Mouse (Mus musculus) heart, postnatal 36 days (tissue): ENCODE results near the gene Dpf1. TPM values are rescaled to one million over a fixed set of nuclear protein-coding genes. Genes with fewer than 3 reads are reported as not detected.
A peak's percentile ranks its signal among the peaks of the same experiment; 100 is the strongest.

ENCODE experiments used
- DNase-seq, 2 experiments: peaks; one replicate each; pipeline ENCODE4 v3.0.0; 2021 to 2022
- intact Hi-C: fragments of 180-260 bp; cut with DNase I; formaldehyde crosslinking; loops from one replicate; pipeline ENCODE4 v1.15.1; 2025
- total RNA-seq, 2 experiments: library from RNA; stranded (reverse); gene quantifications; 2 replicates each; pipeline ENCODE4 v1.2.3; 2021

The Dpf1 gene
- under 1 TPM; 0.44 to 0.51 TPM for total RNA-seq

DNA sequence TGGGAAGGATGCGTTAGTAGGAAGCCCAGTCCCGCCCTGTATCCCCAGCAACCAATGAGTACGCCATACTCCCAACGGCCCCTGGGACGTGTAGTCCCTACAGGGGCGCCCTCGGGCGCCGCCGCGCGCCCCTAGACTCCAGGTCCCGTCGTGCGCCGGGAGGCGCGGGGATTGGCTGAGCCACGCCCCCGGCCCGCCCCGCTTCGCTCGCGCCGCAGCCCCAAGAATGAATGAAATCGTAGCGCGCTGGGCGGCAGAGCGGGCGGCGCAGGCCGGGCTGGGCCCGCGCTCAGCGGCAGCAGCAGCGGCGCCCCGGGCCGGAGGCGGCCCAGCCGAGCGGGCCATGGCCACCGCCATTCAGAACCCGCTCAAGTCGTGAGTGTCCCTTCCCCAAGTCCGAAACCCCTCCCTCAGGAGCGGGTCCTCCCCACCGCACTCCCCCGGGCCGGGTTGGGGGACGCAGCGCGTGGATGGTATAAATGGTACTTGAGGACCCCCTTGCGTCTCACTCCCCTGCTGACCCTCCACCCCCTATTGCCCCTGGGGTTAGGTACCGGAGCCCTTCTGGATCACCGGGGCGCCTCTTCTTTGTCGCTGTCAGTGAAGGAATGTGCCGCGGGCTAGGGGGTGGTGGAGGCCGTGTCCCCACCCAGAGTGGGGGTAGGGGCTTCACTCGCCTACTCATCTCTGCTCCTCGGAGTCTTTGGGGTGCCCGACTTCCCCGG is at the start of gene Dpf1:
Gene Dpf1 (plus strand): TSS at position 214 of the 725 bp plus-strand sequence.
- peak; percentile 55 to 64 for DNase-seq
- intact Hi-C loops: loop anchor here (10.0 kb wide), 1 partner anchor 559 kb away; the partner anchor contains the start of genes Mrps12 and Sars2

GRCm38 (mm10) chr7:29255875-29256274 is 47.9 kb upstream of the Dpf1 start:
- no peak for DNase-seq
- intact Hi-C loops: no loop called here

GRCm38 (mm10) chr7:29257368-29257767 is 46.4 kb upstream of the Dpf1 start:
- intact Hi-C loops: no loop called here
- DNase-seq: no peak

DNA sequence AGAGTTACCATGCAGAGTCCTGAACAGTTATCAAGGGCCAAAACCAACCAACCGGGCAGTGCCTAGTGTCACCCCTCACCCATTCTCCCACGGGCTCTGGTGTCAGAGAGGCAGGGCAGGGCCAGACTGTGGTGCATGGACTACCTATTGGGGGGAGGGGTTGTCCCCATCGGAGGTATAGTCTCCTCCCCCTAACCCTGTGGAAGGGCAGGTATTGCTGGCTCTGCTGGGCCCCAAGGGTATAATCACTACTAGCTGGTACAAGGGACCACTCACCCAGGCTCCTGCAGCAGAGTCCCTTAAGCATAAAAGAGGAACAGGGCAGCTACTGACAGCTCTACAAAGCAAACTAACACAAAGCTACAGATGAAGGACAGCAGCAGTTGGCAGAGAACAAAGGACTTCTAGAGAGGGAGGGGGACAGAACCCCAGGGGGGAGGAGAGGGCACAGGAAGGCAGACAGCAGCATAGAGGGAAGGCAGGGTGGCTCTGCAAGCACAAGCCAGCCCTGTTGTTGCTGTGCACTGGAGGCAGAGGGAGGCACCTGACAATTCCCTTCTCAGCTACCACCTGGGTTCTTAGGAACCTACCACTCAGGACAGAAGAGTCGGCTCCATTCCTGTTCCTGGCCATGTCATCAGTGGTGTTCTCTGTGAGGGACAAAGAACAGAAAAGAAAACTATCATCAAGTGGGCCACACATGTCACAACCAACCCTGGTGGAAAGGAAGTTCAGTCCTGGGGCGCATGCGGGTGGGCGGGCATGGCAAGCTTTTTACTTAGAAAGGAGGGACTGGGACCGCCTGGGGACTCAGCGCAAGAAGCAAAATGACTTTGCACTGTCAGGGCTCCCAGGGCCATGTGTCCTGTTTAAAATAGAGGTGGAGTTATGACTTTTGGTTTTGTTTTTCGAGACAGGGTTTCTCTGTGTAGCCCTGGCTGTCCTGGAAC is 43.7 kb upstream of the Dpf1 start:
- DNase-seq: no peak
- intact Hi-C loops: no loop called here

- intact Hi-C loops: no loop called here
- no peak for DNase-seq
These were observed 41.6 kb upstream of the Dpf1 start for GRCm38 (mm10) chr7:29262151-29262550.

- DNase-seq: no peak
- intact Hi-C loops: no loop called here
These were observed 39.9 kb upstream of the Dpf1 start for GRCm38 (mm10) chr7:29263831-29264230.

DNA sequence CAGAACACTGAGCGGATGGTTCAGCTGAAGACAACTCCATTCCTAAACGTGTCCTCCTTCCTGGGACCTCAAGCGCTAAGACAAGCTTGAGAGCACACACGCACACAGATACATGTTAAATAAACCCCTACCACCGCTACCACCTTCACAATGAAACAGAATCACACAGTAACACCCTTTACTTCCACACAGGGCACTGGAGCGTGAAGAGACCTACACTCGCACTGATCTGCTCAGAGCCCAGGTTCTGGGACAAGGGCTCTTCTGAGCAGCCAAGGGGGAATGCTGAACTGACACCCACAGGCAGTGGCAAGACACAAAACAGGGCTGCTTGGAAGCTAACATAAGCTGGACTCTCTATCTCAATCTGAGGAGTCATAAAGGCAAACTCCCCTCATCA is 38.1 kb upstream of the Dpf1 start:
- no peak for DNase-seq
- intact Hi-C loops: no loop called here

DNA sequence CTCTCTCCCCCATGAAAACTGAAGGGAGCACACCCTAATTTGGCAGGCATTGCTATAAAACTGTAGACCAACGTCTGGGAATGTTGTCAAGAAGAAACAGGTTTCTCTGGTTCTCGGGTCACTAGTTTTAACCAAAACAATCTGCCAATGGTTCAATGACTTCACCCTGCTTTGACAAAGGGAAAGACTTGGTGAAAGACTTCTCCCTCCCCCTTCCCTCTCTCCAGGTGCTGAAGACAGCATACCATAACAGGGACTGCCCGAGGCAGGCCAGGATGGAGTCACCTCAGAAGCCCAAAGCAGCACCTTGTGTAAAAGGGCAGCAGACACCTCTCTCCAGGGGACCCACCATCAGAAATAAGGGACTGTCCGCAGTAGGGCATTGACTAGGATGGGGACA is 36.8 kb upstream of the Dpf1 start:
- intact Hi-C loops: no loop called here

DNA sequence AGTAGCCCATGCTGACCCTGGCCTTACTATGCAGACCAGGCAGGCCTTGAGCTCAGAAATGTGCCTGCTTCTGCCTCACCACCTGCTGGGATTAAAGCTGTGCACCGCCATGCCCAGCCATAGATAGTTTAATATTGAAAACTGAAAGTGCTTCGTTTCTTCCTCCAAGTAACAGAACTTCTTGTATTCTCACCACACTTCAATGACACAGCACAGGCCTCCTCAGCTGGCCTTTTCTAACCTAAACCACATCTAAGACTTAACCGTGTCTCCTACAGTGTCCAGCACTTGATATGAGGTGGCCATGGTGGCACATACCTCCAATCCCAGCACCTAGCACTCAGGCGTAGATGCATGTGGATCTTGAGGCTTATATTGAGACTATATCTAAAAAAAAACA is 33.3 kb upstream of the Dpf1 start:
- intact Hi-C loops: no loop called here
- DNase-seq: no peak

More for the DNA sequence above, 36.8 kb upstream of the Dpf1 start:
- DNase-seq: no peak

GRCm38 (mm10) chr7:29271687-29272465 is 31.9 kb upstream of the Dpf1 start:
- intact Hi-C loops: no loop called here
- DNase-seq: peak in 1 of 2 experiments; percentile 15

- DNase-seq: no peak
- intact Hi-C loops: no loop called here
These were observed 27.0 kb upstream of the Dpf1 start for GRCm38 (mm10) chr7:29276715-29277114.

DNA sequence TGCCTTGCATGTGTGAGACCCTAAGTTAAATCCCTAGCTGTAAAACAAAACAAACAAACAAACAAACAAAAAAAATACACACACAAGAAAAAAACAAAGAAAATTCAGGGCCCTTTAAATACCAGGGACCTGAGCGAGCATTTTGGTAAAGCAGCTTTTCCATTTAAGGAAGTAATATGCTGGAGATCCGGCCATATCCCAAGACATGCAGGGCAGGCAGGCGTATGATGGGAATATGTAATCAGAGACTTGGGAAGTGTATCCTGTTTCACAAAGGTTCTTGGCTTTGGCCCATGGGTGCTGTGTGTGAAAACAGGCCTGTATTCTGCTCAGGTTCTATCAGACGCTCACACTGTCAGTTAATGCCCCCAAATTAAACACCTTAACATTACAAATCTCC is 26.2 kb upstream of the Dpf1 start:
- no peak for DNase-seq
- intact Hi-C loops: no loop called here

DNA sequence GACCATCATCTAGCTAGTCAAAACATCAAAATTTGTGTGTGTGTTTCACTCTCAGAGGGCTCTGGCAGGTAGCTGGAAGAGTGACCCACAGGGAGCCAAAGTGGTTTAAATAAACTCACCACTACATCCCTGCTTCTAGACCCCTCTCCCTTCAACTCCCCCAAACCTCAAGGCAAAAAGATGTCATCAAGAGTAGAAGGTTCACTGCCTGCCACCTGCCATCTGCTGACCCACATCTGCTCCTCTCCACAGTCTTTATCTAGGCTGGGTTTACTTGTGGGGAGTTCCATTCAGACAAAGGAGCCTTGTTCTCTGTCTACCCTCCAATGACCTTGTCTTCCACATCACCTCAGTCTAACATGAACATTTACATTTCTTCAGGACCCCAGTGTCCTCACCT is 24.5 kb upstream of the Dpf1 start:
- DNase-seq: no peak
- intact Hi-C loops: no loop called here

DNA sequence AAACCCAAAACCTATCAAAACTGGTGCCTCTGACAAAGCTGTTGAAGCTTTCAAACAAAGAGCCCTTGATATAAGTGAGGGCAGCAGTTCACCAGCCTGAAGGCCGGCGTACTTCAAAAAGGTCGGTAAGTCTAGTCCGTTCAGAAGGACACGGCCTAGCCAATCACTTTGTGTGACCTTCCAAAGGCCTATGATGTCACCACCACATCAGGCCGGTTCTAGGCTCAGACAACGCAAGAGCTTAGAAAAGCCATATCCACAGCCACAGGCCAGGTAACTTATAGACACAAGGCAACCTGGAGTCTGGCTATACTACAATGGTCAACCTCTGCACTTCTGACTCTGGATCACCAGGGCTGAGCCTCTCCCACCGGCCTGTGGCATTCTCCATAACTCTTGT is 23.8 kb upstream of the Dpf1 start:
- intact Hi-C loops: no loop called here
- DNase-seq: no peak

GRCm38 (mm10) chr7:29280801-29281200 is 22.9 kb upstream of the Dpf1 start:
- no peak for DNase-seq
- intact Hi-C loops: no loop called here

DNA sequence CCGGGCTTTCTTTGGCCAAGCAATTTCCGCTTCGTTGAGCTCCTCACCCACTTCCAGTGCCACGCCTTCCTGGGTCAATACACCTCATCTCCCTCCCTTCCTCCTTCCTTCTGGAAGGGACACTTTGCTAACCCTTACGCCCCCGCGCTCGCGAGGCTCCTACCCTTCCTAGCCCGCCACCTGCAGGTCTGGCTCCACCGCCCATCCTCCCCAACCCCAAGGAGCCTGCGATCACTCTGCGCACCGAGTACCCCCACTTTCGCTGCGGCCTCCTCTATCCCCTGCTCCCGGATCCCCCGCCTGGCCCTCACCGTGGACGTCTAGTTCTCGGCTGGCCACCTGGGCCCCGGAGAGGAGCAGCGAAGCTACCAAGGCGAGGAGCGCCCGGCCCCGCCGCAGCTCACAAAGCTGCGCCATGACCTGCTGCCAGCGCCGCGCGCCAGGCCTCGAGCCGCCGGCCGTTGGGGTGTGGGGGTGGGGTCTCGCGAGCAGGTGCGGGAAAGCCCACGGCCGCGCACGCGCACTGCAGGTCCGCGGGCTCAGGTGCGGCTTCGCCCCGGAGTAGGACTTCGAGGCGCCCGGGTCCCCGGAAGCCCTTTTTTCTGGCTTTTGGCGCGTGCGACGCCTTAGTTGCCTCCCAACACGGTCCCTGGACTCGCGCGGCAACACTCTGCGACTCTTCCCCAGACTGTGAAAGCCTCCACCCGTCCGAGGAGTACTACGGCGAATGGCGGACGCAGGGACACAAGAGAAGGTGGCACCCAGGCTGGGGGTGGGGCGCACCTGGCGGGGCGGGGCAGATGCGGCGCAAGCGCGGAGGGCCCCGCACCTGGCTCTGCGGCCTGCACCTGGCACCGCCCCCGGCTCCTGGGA is 22.3 kb upstream of the Dpf1 start, which contains the start of gene Spint2:
Gene Spint2 (minus strand): TSS at position 712 of the 873 bp plus-strand sequence.
- peak; percentile 53 to 55 for DNase-seq
- intact Hi-C loops: no loop called here

GRCm38 (mm10) chr7:29282074-29282554 is 21.6 kb upstream of the Dpf1 start:
- intact Hi-C loops: no loop called here

DNA sequence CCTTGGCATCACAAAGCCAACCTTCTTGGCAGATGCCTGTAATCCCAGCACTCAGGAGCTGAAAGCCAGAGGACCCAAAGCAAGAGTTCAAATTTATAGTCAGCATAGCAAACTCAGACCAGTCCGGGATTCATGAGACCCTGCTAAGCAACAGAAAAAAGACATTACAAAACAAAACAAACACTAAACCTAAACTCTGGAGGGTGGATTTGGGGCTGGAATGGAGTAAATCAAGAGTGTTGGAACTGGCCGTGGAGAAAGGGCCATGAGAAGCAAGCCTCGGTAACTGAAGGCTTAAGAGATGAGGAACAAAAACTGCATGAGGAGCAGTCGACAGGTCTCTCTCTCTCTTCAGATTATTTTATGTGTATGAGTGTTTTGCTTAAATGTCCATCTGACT is 19.9 kb upstream of the Dpf1 start:
- no peak for DNase-seq
- intact Hi-C loops: no loop called here

More at GRCm38 (mm10) chr7:29282074-29282554, 21.6 kb upstream of the Dpf1 start:
- DNase-seq: no peak

DNA sequence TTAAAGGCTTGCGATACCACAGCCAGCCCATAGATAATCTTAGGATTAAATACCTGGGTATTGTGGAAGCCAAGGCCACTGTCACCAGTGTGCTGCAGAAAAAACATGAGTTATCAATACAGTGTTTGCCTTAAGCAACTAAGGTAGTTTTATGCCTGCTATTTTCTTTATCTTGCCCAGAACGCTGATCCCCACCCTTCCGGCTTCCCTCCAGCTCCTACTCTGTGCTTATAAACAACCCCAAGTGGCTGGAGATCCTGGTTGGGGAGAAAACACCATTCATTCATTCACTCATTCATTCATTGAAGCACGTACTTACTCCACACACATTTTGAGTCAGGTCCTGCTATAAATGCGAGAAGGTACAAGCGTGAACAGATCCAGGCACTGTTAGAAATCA is 19.2 kb upstream of the Dpf1 start:
- DNase-seq: no peak
- intact Hi-C loops: no loop called here

- no peak for DNase-seq
- intact Hi-C loops: no loop called here
These were observed 16.3 kb upstream of the Dpf1 start for GRCm38 (mm10) chr7:29287481-29287880.
